Mouse (Mus musculus) cortical plate, adult 2 months (tissue): ENCODE measurements at regions not wholly inside any gene's neighbourhood (a gene's known extent, or its start where the extent isn't known, plus 50 kb on each side); places are given as distances from the start of the nearest gene placed in this dataset.

Experiments
- H3K27ac ChIP-seq: fragments of 200-500 bp; 2 replicates; pipeline ENCODE4 v1.5.1; 2012; ENCODE audit warnings: low read length, control low read depth, inconsistent platforms; ENCODE audit not compliant: insufficient read depth
- H3K4me1 ChIP-seq: fragments of 200-500 bp; 2 replicates; pipeline ENCODE4 v1.6.1; 2011; ENCODE audit warnings: low read length; ENCODE audit not compliant: control insufficient read depth, insufficient read depth
- H3K4me3 ChIP-seq: fragments of 200-500 bp; 2 replicates; pipeline ENCODE4 v1.5.1; 2011; ENCODE audit warnings: mild to moderate bottlenecking, low read length, control low read depth; ENCODE audit not compliant: insufficient read depth
- CTCF ChIP-seq: fragments of 200-500 bp; IDR thresholded peaks from 2 replicates; pipeline ENCODE4 v1.5.1; 2011; ENCODE audit warnings: mild to moderate bottlenecking, control low read depth, low read length; ENCODE audit not compliant: insufficient read depth; ENCODE audit errors: extremely low read depth
- POLR2A ChIP-seq: fragments of 200-500 bp; IDR thresholded peaks from 2 replicates; pipeline ENCODE4 v1.6.1; 2011; ENCODE audit warnings: mild to moderate bottlenecking, low read length, control low read depth; ENCODE audit not compliant: insufficient read depth; ENCODE audit errors: extremely low read depth

GRCm38 (mm10) chr14:17234898-17235297 is 415.9 kb upstream of the Rarb start:
- no peak for TF ChIP-seq POLR2A
- no peak overlapping the region for H3K27ac ChIP-seq
- H3K4me3 ChIP-seq: no peak overlapping the region
- no peaks in the 10 kb centered on the region for H3K4me1 ChIP-seq

GRCm38 (mm10) chr14:17211502-17211901 is 392.5 kb upstream of the Rarb start:
- no peaks in the 10 kb centered on the region for H3K4me1 ChIP-seq
- H3K27ac ChIP-seq: no peak overlapping the region
- H3K4me3 ChIP-seq: no peak overlapping the region
- TF ChIP-seq POLR2A (no peak), CTCF (no peak)

DNA sequence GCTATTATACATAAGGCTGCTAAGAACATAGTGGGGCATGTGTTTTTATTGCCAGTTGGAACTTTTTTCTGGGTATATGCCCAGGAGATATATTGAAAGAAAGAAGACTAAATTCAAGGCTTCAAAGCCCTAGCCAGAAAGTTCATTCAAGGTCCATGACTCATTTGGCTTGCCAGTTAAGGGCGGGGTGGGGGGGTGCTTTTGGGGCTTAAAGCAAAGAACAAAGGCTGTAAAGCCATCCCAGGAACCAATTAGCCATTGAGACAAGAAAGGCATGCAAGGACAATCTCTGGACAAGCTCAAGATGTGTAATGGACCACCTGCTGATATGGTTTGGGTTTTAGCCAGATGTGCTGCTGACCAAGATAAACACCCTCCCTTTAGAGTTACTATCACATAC is 386.7 kb upstream of the Rarb start:
- H3K4me1 ChIP-seq: no peaks in the 10 kb centered on the region
- TF ChIP-seq POLR2A (no peak), CTCF (no peak)
- H3K4me3 ChIP-seq: no peak overlapping the region
- no peak overlapping the region for H3K27ac ChIP-seq

- Histone ChIP-seq H3K27ac (no peak overlapping the region), H3K4me3 (no peak overlapping the region), H3K4me1 (no peaks in the 10 kb centered on the region)
- no peak for TF ChIP-seq CTCF
- no peak for TF ChIP-seq POLR2A
These were observed 384.5 kb upstream of the Rarb start for GRCm38 (mm10) chr14:17203251-17204015.

DNA sequence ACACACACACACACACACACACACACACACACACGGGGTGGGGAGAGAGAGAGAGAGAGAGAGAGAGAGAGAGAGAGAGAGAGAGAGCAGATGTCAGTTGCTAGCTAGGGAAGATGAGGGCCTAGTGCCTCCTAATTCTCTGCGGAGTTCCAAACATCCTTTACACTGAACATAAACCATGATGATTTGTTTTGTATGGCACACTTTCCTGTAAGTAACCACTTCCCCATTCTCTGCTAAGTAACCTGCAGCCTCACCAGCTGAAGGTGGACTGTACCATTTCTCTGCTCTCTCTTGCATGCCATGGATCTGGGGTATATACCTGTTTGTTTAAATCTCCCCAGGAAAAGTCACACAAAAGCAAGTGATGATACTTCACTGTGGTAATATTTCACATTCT is 374.0 kb upstream of the Rarb start:
- TF ChIP-seq POLR2A (no peak), CTCF (no peak)
- H3K4me1 ChIP-seq: no peaks in the 10 kb centered on the region
- no peak overlapping the region for H3K4me3 ChIP-seq
- no peak overlapping the region for H3K27ac ChIP-seq

- H3K27ac ChIP-seq: no peak overlapping the region
- 0 out of 2 replicates have a peak overlapping the region, but pooled peaks have one; percentile 46 for H3K4me3 ChIP-seq
- H3K4me1 ChIP-seq: no peaks in the 10 kb centered on the region
- TF ChIP-seq POLR2A (no peak), CTCF (no peak)
These were observed 354.3 kb upstream of the Rarb start for GRCm38 (mm10) chr14:17173218-17173617.

DNA sequence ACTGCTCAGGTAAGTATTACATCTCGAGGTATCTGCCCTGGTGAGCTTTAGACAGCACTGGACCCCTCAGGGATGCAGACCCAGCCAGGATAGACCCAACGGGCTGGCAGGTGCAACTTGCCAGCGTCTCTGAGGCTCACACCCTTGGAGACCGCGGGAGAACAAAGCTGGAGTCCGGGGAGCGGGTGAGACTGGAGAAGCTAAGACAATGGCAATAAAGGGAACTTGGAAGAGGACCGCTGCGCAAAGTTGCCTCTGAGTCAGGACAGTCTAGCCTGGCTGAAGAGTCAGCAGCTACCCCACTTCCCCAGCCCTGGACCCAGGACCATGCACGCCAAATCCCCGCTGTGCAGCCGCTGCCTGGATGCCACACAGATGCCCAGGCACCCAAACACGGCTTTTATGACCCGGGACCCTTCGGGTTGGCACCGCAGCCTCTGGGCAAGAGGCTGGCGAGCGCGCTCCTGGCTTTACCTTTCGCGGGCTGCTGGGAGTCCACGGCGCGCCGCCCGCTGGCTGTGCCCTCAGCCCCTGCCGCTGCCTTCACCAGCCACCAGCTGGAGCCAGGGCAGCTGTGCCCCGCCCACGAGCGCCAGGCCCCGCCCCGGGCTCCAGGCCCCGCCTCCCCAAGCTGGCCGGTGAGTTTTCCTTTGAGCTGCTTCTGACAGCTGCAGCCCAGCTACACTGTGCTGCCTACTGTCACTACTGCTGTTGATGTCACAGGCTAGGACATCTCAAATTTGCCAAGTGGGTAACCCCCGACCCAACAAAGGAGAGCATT is 353.6 kb upstream of the Rarb start:
- H3K4me1 ChIP-seq: no peaks in the 10 kb centered on the region
- peak overlapping the region; percentile 46; the same call in 1 of the 2 replicates for H3K4me3 ChIP-seq
- no peak for TF ChIP-seq CTCF
- no peak for TF ChIP-seq POLR2A
- H3K27ac ChIP-seq: no peak overlapping the region

DNA sequence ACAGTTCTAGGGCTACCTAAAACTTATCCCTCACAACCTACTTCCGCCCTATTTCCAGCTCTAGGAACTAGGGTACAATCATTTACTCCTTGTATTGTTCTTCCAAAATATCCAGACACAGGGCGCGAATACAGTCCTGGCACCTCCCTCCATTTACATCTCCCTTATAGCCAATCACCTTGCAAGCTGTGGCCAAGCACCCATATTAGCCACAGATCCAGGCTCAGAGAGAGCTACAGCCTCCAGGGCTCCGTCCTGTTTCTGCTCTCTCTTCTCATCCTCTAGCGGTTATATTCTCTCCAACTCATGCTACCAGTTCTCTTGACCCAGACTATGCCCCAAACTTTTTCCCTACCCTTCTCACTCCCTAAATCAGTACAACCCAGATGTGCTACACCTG is 352.9 kb upstream of the Rarb start:
- Histone ChIP-seq H3K4me1 (no peaks in the 10 kb centered on the region), H3K27ac (no peak overlapping the region), H3K4me3 (peak overlapping the region; percentile 46; the same call in 1 of the 2 replicates)
- TF ChIP-seq POLR2A (no peak), CTCF (no peak)

DNA sequence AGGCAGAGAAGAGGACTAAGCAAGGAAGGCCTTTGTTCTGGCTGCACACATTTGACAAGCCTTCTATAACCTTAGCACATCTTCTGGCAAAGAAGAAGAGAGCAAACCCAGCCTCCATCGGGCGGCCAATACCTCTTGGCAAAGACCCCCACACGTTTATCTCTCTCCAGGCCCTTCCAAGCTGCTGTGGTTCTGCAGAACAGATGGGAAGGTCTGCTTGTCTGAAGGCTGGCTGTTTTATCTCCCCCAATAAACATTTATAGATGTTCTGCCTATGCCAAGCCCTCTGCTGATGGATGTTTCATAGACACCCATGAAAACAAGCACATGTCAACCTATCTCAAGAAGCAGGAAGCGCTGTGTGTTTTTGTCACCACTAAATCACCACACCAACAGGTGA is 339.4 kb upstream of the Rarb start:
- H3K27ac ChIP-seq: no peak overlapping the region
- H3K4me1 ChIP-seq: no peaks in the 10 kb centered on the region
- TF ChIP-seq CTCF (no peak), POLR2A (no peak)
- H3K4me3 ChIP-seq: no peak overlapping the region

GRCm38 (mm10) chr14:17156402-17156954 is 337.5 kb upstream of the Rarb start:
- no peak for TF ChIP-seq POLR2A
- H3K4me3 ChIP-seq: no peak overlapping the region
- H3K27ac ChIP-seq: no peak overlapping the region
- H3K4me1 ChIP-seq: no peaks in the 10 kb centered on the region
